Mouse (Mus musculus) E14TG2a.4 (cell line): ENCODE data around the gene Asap3.

Experiments used
- H3K27me3 ChIP-seq: 2 replicates; pipeline ENCODE4 v1.6.1; 2014; ENCODE audit warnings: low read length, control low read depth; ENCODE audit not compliant: insufficient read depth
- H3K36me3 ChIP-seq: 2 replicates; pipeline ENCODE4 v1.6.1; 2014; ENCODE audit warnings: low read length, control low read depth; ENCODE audit not compliant: insufficient read depth
- H3K4me1 ChIP-seq: replicated peaks from 2 replicates; pipeline ENCODE4 v1.6.1; 2014; ENCODE audit warnings: low read depth, low read length, control low read depth
- H3K4me3 ChIP-seq: replicated peaks from 2 replicates; pipeline ENCODE4 v1.5.1; 2014; ENCODE audit warnings: mild to moderate bottlenecking, low read length
- H3K9me3 ChIP-seq: 2 replicates; pipeline ENCODE4 v1.6.1; 2014; ENCODE audit warnings: low read length, control low read depth
- CTCF ChIP-seq: conservative IDR thresholded peaks from 2 replicates; pipeline ENCODE4 v1.5.1; 2014; ENCODE audit warnings: low read length
- NANOG ChIP-seq: IDR thresholded peaks from 2 replicates; pipeline ENCODE4 v1.6.1; 2014; ENCODE audit warnings: borderline replicate concordance, low read length, mixed read lengths
- POU5F1 ChIP-seq: IDR thresholded peaks from 2 replicates; pipeline ENCODE4 v1.6.1; 2014; ENCODE audit warnings: low read length, borderline replicate concordance

The Asap3 gene

DNA sequence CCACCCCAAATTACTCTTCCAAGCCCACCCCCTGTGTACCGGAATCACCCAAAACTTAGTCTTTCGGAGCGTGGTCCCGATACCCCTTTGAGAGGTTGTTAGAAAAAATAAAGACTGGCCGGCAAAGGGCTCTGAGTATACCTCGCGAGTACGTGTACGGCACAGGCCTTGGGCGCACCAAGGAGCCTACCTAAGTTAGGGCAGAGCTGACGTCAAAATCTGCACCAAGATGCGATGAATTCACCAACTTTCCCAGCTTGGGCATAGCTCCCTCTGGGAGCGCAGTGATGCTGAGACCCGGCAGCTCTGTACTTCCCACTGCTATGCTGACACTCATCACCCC is 41.2 kb downstream of the Asap3 start:
- H3K9me3 ChIP-seq: no peaks in the 10 kb centered on the region
- H3K27me3 ChIP-seq: no peaks in the 10 kb centered on the region
- H3K4me1 ChIP-seq: peaks cover 76% of the 10 kb centered on the region
- H3K4me3 ChIP-seq: peak overlapping the region; percentile 86
- TF ChIP-seq NANOG: no peak
- H3K36me3 ChIP-seq: peaks cover 51% of the 10 kb centered on the region

DNA sequence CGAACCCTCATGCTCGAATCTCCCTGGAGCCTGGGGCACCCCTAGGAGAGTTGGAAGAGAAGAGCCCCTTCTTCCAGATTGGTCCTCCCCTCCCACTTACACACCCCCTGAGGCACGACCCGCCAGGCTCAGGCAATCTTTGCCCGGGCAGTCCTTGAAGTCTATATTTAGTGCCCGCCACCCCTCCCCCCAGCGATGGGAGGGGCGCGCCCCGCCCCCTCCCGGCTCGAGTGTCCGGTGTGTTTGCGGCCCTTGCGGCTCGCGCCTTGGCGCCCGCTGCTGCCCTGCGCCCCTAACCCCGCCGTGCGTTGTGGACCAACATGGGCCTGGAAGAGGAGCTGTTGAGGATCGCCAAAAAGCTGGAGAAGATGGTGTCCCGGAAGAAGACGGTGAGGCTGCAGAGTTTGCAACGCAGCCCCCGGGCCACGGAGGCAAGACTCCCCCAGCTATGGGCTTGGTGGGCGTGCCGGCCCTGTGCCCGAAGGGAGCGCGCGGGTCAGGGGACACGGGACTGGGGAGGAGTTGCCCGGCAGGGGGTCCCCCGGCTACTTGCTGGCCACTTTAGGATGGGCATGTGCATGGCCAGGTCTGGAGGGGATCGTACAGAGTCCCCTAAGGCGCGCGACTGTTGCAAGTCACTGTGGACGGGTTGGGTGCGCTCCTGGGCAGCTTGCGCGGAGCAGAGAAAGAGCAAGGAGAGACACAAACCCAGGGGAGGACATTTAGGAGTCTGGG is 41.7 kb downstream of the Asap3 start, which contains the start of gene Tcea3:
Gene Tcea3 (plus strand): TSS at position 1 of the 735 bp plus-strand sequence.
- peaks cover 50% of the 10 kb centered on the region for H3K36me3 ChIP-seq
- H3K4me1 ChIP-seq: peaks cover 74% of the 10 kb centered on the region
- H3K27me3 ChIP-seq: no peaks in the 10 kb centered on the region
- H3K9me3 ChIP-seq: no peaks in the 10 kb centered on the region
- TF ChIP-seq NANOG: no peak
- TF ChIP-seq CTCF: no peak
- TF ChIP-seq POU5F1: no peak
- peak within 1 kb of the TSS; percentile 86 for H3K4me3 ChIP-seq

DNA sequence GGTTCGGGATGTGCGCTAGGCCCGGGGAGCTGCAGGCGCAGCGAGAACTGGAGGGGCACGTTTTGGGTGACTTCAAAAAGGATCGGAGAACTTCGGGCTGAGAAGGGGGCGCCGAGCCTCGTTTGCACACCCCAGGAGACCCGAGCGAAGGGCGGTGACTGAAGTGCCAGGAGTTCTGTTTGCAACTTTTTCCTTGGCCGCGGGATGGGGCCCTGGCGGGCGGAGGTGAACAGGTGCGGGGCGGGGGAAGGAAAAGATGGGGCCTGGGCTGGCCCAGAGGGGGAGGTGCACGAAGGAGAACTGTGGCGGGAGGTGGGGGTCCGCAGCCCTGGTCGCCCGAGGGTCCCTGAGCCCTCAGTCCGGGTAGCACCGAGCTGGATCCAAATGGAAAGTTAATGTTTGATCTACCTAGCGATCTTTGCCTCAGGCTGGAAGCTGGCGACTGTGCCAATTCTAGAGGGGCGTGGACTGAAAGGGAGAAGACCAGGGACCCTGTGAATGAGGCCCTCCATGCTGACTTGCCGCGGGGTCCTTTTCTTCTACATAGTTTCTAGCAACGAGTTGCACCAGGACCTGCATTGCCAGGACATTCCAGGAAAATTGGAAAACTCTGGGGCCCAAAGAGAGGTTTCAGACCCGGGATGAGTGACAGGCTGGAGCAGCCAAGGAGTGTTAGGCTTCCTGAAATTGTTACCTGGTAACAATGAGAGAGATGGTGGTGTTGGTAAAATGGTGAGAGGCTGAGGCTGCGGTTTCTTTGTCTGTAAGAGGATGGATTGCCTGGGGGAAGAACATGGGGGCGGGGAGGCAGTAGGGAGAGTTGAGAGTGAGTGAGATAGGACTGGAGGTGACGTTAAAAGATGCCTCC is 42.5 kb downstream of the Asap3 start:
- no peaks in the 10 kb centered on the region for H3K9me3 ChIP-seq
- H3K4me1 ChIP-seq: peaks cover 74% of the 10 kb centered on the region
- H3K27me3 ChIP-seq: no peaks in the 10 kb centered on the region
- H3K36me3 ChIP-seq: peaks cover 49% of the 10 kb centered on the region
- TF ChIP-seq CTCF (no peak), NANOG (no peak), POU5F1 (no peak)
- peak overlapping the region; percentile 86 for H3K4me3 ChIP-seq

DNA sequence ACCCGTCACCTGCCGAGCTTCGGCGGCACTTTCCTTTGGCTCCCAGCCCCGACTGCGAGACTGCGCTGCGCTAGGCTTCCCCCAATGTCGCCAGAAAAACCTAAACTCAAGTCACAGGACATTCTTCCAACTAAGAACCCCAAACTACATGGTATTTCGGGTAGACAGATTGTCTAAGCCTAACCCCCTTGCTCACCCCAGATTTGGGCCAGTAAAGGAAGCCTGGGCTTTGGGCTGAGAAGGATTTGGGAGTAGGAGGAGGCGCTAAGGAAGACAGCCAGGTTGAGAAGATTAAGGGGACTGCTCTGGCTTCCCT is 43.1 kb downstream of the Asap3 start:
- TF ChIP-seq NANOG (no peak), POU5F1 (no peak), CTCF (no peak)
- peaks cover 74% of the 10 kb centered on the region for H3K4me1 ChIP-seq
- H3K9me3 ChIP-seq: no peaks in the 10 kb centered on the region
- H3K36me3 ChIP-seq: peaks cover 49% of the 10 kb centered on the region
- H3K4me3 ChIP-seq: peak overlapping the region; percentile 86
- no peaks in the 10 kb centered on the region for H3K27me3 ChIP-seq

DNA sequence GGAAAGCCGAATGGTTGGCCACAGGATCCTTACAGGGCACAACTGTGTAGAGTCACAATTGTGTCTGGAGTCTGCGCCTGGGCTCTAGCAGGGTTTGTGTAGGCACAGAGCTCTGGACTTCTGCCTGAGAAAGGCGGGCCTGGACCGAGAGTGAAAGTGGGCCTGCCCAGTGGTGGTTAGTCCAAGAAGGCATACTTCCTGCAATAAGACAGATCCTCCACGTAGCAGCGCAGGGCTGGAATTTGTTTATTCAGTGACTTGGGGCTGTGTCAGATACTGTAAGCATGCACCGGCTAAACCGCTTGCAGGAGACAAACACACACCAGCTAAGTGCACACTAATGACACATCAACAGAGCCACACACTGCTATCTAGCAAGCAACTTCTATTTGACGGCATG is 43.6 kb downstream of the Asap3 start:
- Histone ChIP-seq H3K4me1 (peaks cover 73% of the 10 kb centered on the region), H3K27me3 (no peaks in the 10 kb centered on the region), H3K4me3 (peak overlapping the region; percentile 86), H3K36me3 (peaks cover 50% of the 10 kb centered on the region), H3K9me3 (no peaks in the 10 kb centered on the region)
- TF ChIP-seq CTCF: no peak
- TF ChIP-seq POU5F1: no peak
- TF ChIP-seq NANOG: no peak

DNA sequence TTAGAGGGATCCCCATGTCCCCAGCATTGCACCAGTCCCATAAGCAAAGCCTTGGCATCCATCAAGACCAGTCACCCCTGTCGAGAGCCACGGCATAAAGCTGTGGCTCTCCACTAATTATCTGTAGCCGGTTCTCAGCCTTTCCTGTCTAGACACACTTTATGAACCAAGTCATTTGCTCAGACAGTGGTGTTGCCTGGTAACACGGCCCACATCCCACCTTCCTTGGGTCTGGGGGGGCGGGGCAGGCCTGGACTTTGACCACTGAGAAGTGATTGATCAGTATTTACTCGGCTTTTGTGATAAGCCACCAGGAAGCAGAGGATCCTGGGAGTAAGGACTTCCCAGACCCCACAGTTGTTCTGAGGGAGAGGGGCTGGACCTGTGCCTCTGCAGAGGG is 49.8 kb downstream of the Asap3 start:
- Histone ChIP-seq H3K4me1 (peaks cover 91% of the 10 kb centered on the region), H3K4me3 (no peak overlapping the region), H3K27me3 (no peaks in the 10 kb centered on the region), H3K9me3 (no peaks in the 10 kb centered on the region), H3K36me3 (peaks cover 90% of the 10 kb centered on the region)
- TF ChIP-seq CTCF: no peak
- no peak for TF ChIP-seq POU5F1
- no peak for TF ChIP-seq NANOG

DNA sequence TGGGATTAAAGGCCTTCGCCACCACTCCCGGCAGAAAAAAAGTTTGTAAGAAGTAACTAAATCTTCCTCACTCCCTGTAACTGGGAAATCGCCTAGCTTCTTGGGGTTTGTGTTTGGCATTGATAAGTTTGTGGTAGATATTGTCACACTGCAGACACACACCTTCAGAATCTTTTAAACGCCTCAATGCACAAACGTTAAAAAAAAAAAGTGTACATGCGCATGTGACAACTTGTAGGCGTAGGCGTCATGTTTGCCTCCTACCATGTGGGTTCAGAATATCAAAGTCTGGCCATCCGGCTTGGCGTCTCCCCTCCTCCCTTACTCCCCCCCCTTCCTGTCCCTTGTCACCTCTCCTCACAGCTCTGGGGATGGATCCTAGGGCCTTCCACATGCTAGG is 50.5 kb downstream of the Asap3 start:
- no peaks in the 10 kb centered on the region for H3K27me3 ChIP-seq
- H3K4me1 ChIP-seq: peaks cover 90% of the 10 kb centered on the region
- no peaks in the 10 kb centered on the region for H3K9me3 ChIP-seq
- no peak for TF ChIP-seq CTCF
- no peak for TF ChIP-seq NANOG
- no peak for TF ChIP-seq POU5F1
- H3K4me3 ChIP-seq: no peak overlapping the region
- H3K36me3 ChIP-seq: peaks cover 92% of the 10 kb centered on the region

DNA sequence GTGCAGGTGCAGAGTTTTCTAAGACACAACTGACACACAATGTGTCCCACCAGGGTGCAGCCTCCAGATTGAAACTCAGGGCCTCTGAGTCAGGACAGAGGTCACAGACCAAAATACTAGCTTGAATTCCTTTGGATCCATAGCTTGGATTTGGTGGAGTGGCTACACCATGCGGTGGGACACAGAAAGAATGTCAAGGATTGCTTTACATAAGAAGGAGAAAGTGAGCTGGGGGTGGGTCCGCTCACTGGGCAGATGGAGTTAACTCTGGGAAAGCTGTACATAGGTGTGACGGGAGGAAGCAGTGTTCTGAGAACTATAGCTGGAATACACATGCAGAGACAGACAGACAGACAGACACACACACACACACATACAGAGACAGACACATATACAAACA is 53.8 kb downstream of the Asap3 start:
- TF ChIP-seq POU5F1 (no peak), NANOG (peak; percentile 17; the same call in 1 of the 2 replicates)
- Histone ChIP-seq H3K4me1 (peaks cover 73% of the 10 kb centered on the region), H3K27me3 (no peaks in the 10 kb centered on the region), H3K36me3 (peaks cover 87% of the 10 kb centered on the region), H3K4me3 (0 out of 2 replicates have a peak overlapping the region, but pooled peaks have one; percentile 10), H3K9me3 (no peaks in the 10 kb centered on the region)
